Mouse (Mus musculus) bone marrow, adult 2 months (tissue): ENCODE data around the gene Akt2.

Experiments used
- CTCF ChIP-seq: fragments of 200-500 bp; IDR thresholded peaks from 2 replicates; pipeline ENCODE4 v1.5.1; 2011; ENCODE audit warnings: low read length, control low read depth; ENCODE audit not compliant: control insufficient read depth, insufficient read depth
- POLR2A ChIP-seq: fragments of 200-500 bp; IDR thresholded peaks from 2 replicates; pipeline ENCODE4 v1.6.1; 2011; ENCODE audit warnings: low read depth, mild to moderate bottlenecking, control low read depth, low read length, borderline replicate concordance; ENCODE audit not compliant: control insufficient read depth

DNA sequence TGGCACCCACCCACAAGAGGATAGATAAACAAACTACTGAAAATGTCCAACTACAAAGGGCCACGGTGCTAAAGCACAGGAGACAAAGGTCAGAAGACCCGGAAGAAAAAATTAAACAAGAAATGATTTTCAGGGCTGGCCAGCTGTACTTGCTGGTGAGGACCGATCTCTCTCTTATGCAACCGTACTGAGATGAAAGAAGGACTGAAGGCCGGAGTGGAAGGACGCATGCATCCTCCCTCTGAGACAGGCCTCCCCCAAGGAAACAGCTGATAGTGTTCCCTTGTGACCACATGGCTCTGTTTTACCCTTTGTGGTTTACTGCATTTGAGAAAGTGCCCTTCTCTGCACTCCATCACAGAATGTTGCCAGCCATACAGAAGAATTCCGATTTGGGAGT, 11.5 kb downstream of the Akt2 start:
- TF ChIP-seq CTCF, result no peak
- TF ChIP-seq POLR2A, result no peak
